Mouse (Mus musculus): ENCODE data around the gene Slc9a1.

DNA sequence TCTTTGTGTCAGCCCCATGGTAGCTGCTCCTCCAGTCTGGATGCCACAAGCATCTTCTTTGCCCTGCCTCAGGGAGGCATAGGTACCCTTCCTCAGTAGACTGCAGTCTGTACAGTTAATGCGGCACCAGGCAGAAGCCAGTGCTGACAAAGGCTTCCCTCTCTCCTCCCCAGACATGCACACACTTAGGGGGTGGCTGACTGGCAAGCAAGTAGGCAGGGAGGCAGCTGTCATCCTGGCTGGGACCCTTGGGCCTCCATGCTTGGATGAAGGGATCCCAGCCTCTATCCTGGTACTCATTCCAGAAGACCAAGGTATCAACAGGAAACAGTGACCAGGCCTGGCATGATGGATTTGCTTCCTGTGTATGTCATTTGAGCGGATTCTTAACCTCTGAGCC, 26.6 kb downstream of the Slc9a1 start:
- TF ChIP-seq CTCF (IDR thresholded peaks at IDR 0.05; ENCODE audit: extremely low read depth, insufficient read depth, insufficient read length, insufficient replicate concordance): no peak
- TF ChIP-seq POLR2A (IDR thresholded peaks at IDR 0.05; ENCODE audit: low read depth, low read length): no peak

Data from spleen, adult 2 months (tissue).